9 mouse cellular contexts compared by ENCODE assay signal in the genomic region with DNA sequence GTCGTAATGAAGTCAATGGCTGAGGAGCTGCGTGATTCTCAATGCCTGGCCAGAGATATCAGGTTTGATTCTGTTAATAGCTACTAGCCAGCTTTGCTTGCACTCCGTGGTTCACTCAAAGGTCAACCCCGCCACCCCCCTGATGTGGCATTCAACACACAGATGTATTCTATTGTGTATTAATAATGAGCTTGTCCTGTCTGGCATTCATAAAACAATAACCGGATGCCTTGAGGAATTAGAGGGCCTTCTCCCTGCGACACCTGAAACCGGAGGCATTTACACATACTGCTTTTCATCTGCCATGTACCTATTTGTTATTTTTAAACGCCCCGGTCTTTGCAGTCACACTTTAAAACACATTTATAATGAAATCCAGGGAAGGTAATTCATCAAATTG.
A peak's percentile ranks its signal among the peaks of the same experiment; 100 is the strongest.
DNase-seq lines count a peak whose midpoint lies in the region; ATAC-seq lines count a peak whose summit lies in the region.
"Had no signal": no experiment of that assay in that cellular context is flagged by ENCODE, and none has a peak within 500 bp of the region (broad histone marks: within the 10 kb centered on the region; RNA-seq: fewer than 3 reads in every experiment).

No protein-coding gene starts in this region.

- no peaks in the 10 kb centered on the region for H3K4me1 ChIP-seq in heart, embryonic 12.5 days (replicated peaks)
- H3K4me1 ChIP-seq in forebrain, embryonic 13.5 days = 0 out of 2 replicates have a peak, but pooled peaks cover 5% of the 10 kb centered on the region
- H3K4me1 ChIP-seq in neural tube, embryonic 12.5 days = peaks cover 10% of the 10 kb centered on the region

- peak; percentile 67 for DNase-seq in heart, adult 11 months
- DNase-seq in kidney, postnatal 36 days = peak; percentile 1 to 36
- no peak for DNase-seq in spleen, postnatal 14 days (ENCODE audit: low spot score in 2 of 2)
- no peak for DNase-seq in thymus, postnatal 14 days
- DNase-seq in layer of hippocampus, adult 9-11 months = no peak
- DNase-seq: right cerebral cortex, postnatal 25 days had no signal

- WGBS in heart, embryonic 12.5 days = 75% methylated on average over 9 of the region's 9 CpGs
- 2% methylated on average over 9 of the region's 9 CpGs for WGBS in forebrain, embryonic 13.5 days
- 17% methylated on average over 9 of the region's 9 CpGs for WGBS in neural tube, embryonic 12.5 days

- no peaks in the 10 kb centered on the region for H3K9me3 ChIP-seq in heart, embryonic 12.5 days (replicated peaks)
- no peaks in the 10 kb centered on the region for H3K9me3 ChIP-seq in forebrain, embryonic 13.5 days (replicated peaks)
- no peaks in the 10 kb centered on the region for H3K9me3 ChIP-seq in neural tube, embryonic 12.5 days

- no peak for ATAC-seq in heart, embryonic 12.5 days (ENCODE audit: insufficient number of reproducible peaks, low FRiP score)
- no peak for ATAC-seq in forebrain, embryonic 13.5 days
- ATAC-seq in neural tube, embryonic 12.5 days (ENCODE audit: low FRiP score, low read depth) = peak; percentile 82

- H3K27ac ChIP-seq in heart, embryonic 12.5 days (ENCODE audit: poor library complexity, severe bottlenecking) = no peak overlapping the region
- no peak overlapping the region for H3K27ac ChIP-seq in forebrain, embryonic 13.5 days
- no peak overlapping the region for H3K27ac ChIP-seq in neural tube, embryonic 12.5 days

- H3K4me3 ChIP-seq in heart, embryonic 12.5 days = no peak overlapping the region
- no peak overlapping the region for H3K4me3 ChIP-seq in forebrain, embryonic 13.5 days
- H3K4me3 ChIP-seq in neural tube, embryonic 12.5 days = no peak overlapping the region

- no peaks in the 10 kb centered on the region for H3K27me3 ChIP-seq in heart, embryonic 12.5 days (replicated peaks)
- H3K27me3 ChIP-seq in forebrain, embryonic 13.5 days = no peaks in the 10 kb centered on the region
- H3K27me3 ChIP-seq in neural tube, embryonic 12.5 days (replicated peaks) = no peaks in the 10 kb centered on the region

- H3K36me3 ChIP-seq in heart, embryonic 12.5 days = no peaks in the 10 kb centered on the region
- no peaks in the 10 kb centered on the region for H3K36me3 ChIP-seq in forebrain, embryonic 13.5 days (ENCODE audit: poor library complexity, severe bottlenecking)
- no peaks in the 10 kb centered on the region for H3K36me3 ChIP-seq in neural tube, embryonic 12.5 days

- H3K9ac ChIP-seq in heart, embryonic 12.5 days = no peak overlapping the region
- no peak overlapping the region for H3K9ac ChIP-seq in forebrain, embryonic 13.5 days
- H3K9ac ChIP-seq in neural tube, embryonic 12.5 days = no peak overlapping the region

- no peak overlapping the region for H3K4me2 ChIP-seq in heart, embryonic 12.5 days
- peak overlapping the region; percentile 21; the same call in 1 of the 2 replicates for H3K4me2 ChIP-seq in forebrain, embryonic 13.5 days
- H3K4me2 ChIP-seq in neural tube, embryonic 12.5 days (replicated peaks) = peak overlapping the region; percentile 30

Comparison
In these comparisons a context has a peak if more than half of its experiments do, and no peak if none do; other contexts are left out.
1. DNase-seq: peak in heart, adult 11 months (single experiment) and kidney, postnatal 36 days (2 of 2); none in spleen, postnatal 14 days (0 of 2), thymus, postnatal 14 days (single experiment) and layer of hippocampus, adult 9-11 months (single experiment).